Mouse (Mus musculus) liver, embryonic 14.5 days (tissue): ENCODE measurements around the gene Cmtm5. TPM values are rescaled to one million over a fixed set of nuclear protein-coding genes. Genes with fewer than 3 reads are reported as not detected.
A peak's percentile ranks its signal among the peaks of the same experiment; 100 is the strongest.

Experiments used
- ATAC-seq: fragments of 200-750 bp; cut with Nextera tagmentation; 2 replicates; pipeline ENCODE4 v1.8.0; 2017; ENCODE audit warnings: moderate number of reproducible peaks, mild to moderate bottlenecking, moderate library complexity; ENCODE audit not compliant: insufficient read depth
- DNase-seq, 3 experiments: peaks; one replicate each; pipeline ENCODE4 v3.0.0-alpha.2; 2012 to 2013; ENCODE audit warnings: low read depth in 3 of 3, low spot score in 3 of 3
- H3K27ac ChIP-seq: fragments of 300-500 bp; sonication (generic); 2 replicates; pipeline ENCODE4 v1.5.1; 2014; ENCODE audit warnings: moderate library complexity, mild to moderate bottlenecking, control low read depth, inconsistent platforms
- H3K27me3 ChIP-seq: fragments of 300-500 bp; sonication (generic); 2 replicates; pipeline ENCODE4 v1.6.1; 2014; ENCODE audit warnings: mild to moderate bottlenecking, low read length, moderate library complexity; ENCODE audit not compliant: control insufficient read depth, insufficient read depth
- H3K36me3 ChIP-seq: fragments of 300-500 bp; sonication (generic); replicated peaks from 2 replicates; pipeline ENCODE4 v1.6.1; 2014; ENCODE audit warnings: low read depth; ENCODE audit not compliant: control insufficient read depth, insufficient read depth
- H3K4me1 ChIP-seq, 2 experiments: fragments of 200-500 bp in 1 of 2; fragments of 300-500 bp in 1 of 2; sonication (generic) in 1 of 2; replicated peaks; 2 replicates each; pipeline ENCODE4 v1.6.1; 2012 to 2014; ENCODE audit warnings: antibody characterized with exemption in 1 of 2, inconsistent platforms in 1 of 2, low read length in 1 of 2; ENCODE audit not compliant: control insufficient read depth in 2 of 2, insufficient read depth in 2 of 2
- H3K4me2 ChIP-seq: fragments of 300-500 bp; sonication (generic); 2 replicates; pipeline ENCODE4 v1.6.1; 2014; ENCODE audit warnings: low read depth, mild to moderate bottlenecking, control low read depth, moderate library complexity
- H3K4me3 ChIP-seq, 2 experiments: fragments of 200-500 bp in 1 of 2; fragments of 300-500 bp in 1 of 2; sonication (generic) in 1 of 2; 2 replicates each; pipeline ENCODE4 v1.5.1; 2012 to 2014; ENCODE audit warnings: low read depth in 2 of 2, low read length in 2 of 2, mild to moderate bottlenecking in 2 of 2, control low read depth in 1 of 2, inconsistent platforms in 1 of 2, moderate library complexity in 1 of 2; ENCODE audit not compliant: insufficient read depth in 1 of 2
- H3K9ac ChIP-seq: fragments of 300-500 bp; sonication (generic); replicated peaks from 2 replicates; pipeline ENCODE4 v1.6.1; 2014; ENCODE audit warnings: mild to moderate bottlenecking, control low read depth, moderate library complexity
- H3K9me3 ChIP-seq: fragments of 300-500 bp; sonication (generic); 2 replicates; pipeline ENCODE4 v1.6.1; 2016; ENCODE audit warnings: low read length, mixed read lengths; ENCODE audit not compliant: control insufficient read depth
- CTCF ChIP-seq: IDR thresholded peaks from 2 replicates; pipeline ENCODE4 v1.5.1; 2016; ENCODE audit warnings: antibody characterized with exemption, low read depth, control low read depth
- EP300 ChIP-seq: IDR thresholded peaks from 2 replicates; pipeline ENCODE4 v1.6.1; 2016; ENCODE audit warnings: antibody characterized with exemption, low read depth
- WGBS: fragments of 180-500 bp; shearing (Covaris S2); extraction: QIAGEN DNeasy Blood & Tissue Kit; methylation state at CpG from one replicate; pipeline ENCODE4 v1.1.7; 2014; ENCODE audit not compliant: insufficient replicate concordance; 5-methylcytosine and 5-hydroxymethylcytosine counted together
- polyA plus RNA-seq, 2 experiments: library from polyadenylated mRNA; depleted of rRNA in 1 of 2; stranded (reverse) in 1 of 2; unstranded in 1 of 2; fragments of >200 nt; fragmentation: Nextera tagmentation in 1 of 2; extraction: Ambion mirVana in 1 of 2; gene quantifications; 2 replicates each; pipeline versions ENCODE4 v1.2.1 to v1.2.3; 2012 to 2014

Cmtm5 gene
- polyA plus RNA-seq, 2 experiments: 0.04 TPM; not detected in 1

- H3K4me3 ChIP-seq: peak within 1 kb of the TSS; percentile 11 to 36
- H3K27ac ChIP-seq: no peak within 1 kb of the TSS
- DNase-seq (no peak), ATAC-seq (no peak)
- TF ChIP-seq EP300 (no peak), CTCF (no peak)
- WGBS: 7% methylated on average over 56 of the region's 57 CpGs
- peaks cover 8 to 12% of the 10 kb centered on the region in 2 experiments for H3K4me1 ChIP-seq
- no peaks in the 10 kb centered on the region for H3K9me3 ChIP-seq
- peak within 1 kb of the TSS; percentile 55 for H3K4me2 ChIP-seq
- no peaks in the 10 kb centered on the region for H3K36me3 ChIP-seq
- no peak within 1 kb of the TSS for H3K9ac ChIP-seq
- peaks cover 43% of the 10 kb centered on the region for H3K27me3 ChIP-seq
Measured at GRCm38 (mm10) chr14:54925349-54926342, 10.4 kb upstream of the Cmtm5 start, which contains the start of gene Efs. TSS of gene Efs (minus strand) at chr14:54926126.

DNA sequence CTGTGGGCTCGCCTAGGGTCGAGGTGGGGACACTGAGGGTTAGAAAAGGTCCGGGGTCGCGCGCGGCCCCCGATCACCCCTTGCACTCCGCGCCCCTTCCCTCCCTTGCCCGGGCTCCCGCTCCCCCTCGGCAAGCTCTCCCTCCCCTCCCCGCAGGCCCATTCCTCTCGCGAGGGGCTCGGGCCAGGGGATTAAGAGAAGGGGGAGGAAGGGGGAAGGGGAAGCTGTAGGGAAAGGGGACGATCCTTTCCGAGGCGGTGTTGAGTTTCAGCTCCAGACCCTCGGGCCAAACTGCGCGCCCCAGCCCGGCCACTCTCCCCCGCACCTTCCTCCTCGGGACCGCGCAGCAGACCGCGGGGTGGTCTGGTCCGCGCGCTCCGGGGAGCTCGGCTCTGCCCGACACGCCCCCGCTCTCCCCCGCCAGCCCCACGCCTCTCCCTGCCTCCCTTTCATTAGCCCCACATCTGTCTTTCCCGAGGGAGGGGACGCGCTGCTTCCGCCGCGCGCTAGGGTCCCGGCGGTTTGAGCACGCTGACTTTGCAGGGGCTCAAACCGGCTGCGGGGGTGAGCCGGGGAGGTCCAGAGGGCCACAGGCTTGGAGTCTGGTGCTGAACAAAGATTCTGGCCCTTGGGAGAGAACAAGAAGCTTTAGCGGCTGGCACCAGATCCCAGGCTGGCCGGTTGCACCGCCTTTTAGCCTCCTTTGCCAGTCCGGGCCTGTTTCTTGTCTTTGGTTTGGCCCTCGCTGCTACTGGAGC lies 9.5 kb upstream of the Cmtm5 start:
- under 1% methylated on average over 53 of the region's 58 CpGs for WGBS
- no peak for ATAC-seq

GRCm38 (mm10) chr14:54927296-54927695 lies 8.8 kb upstream of the Cmtm5 start:
- no peak overlapping the region for H3K27ac ChIP-seq
- H3K4me3 ChIP-seq: no peak overlapping the region
- no peaks in the 10 kb centered on the region for H3K9me3 ChIP-seq
- ATAC-seq (no peak), DNase-seq (no peak)
- peaks cover 43% of the 10 kb centered on the region for H3K27me3 ChIP-seq
- no peaks in the 10 kb centered on the region for H3K36me3 ChIP-seq
- no peak overlapping the region for H3K4me2 ChIP-seq
- H3K4me1 ChIP-seq: peaks cover 8 to 12% of the 10 kb centered on the region in 2 experiments
- H3K9ac ChIP-seq: no peak overlapping the region
- 23% methylated on average over 7 of the region's 7 CpGs for WGBS
- TF ChIP-seq EP300: no peak
- no peak for TF ChIP-seq CTCF

More for the DNA sequence above, 9.5 kb upstream of the Cmtm5 start:
- Histone ChIP-seq H3K36me3 (no peaks in the 10 kb centered on the region), H3K9me3 (no peaks in the 10 kb centered on the region), H3K4me3 (peak overlapping the region; percentile 11 to 36), H3K27ac (no peak overlapping the region), H3K4me1 (peaks cover 8 to 12% of the 10 kb centered on the region in 2 experiments), H3K27me3 (peaks cover 43% of the 10 kb centered on the region), H3K9ac (no peak overlapping the region), H3K4me2 (peak overlapping the region; percentile 55)
- no peak for TF ChIP-seq EP300
- no peak for TF ChIP-seq CTCF
- DNase-seq: no peak

GRCm38 (mm10) chr14:54929801-54930200 lies 6.3 kb upstream of the Cmtm5 start:
- TF ChIP-seq EP300 (no peak), CTCF (no peak)
- Histone ChIP-seq H3K4me1 (peaks cover 3 to 5% of the 10 kb centered on the region in 2 experiments), H3K36me3 (no peaks in the 10 kb centered on the region), H3K27ac (no peak overlapping the region), H3K4me2 (no peak overlapping the region), H3K9me3 (no peaks in the 10 kb centered on the region), H3K27me3 (peaks cover 42% of the 10 kb centered on the region), H3K9ac (no peak overlapping the region), H3K4me3 (no peak overlapping the region)
- no peak for ATAC-seq
- 53% methylated on average over 5 of the region's 5 CpGs for WGBS
- DNase-seq: no peak
